ENCODE assay signal across 10 mouse cellular contexts in the genomic region with DNA sequence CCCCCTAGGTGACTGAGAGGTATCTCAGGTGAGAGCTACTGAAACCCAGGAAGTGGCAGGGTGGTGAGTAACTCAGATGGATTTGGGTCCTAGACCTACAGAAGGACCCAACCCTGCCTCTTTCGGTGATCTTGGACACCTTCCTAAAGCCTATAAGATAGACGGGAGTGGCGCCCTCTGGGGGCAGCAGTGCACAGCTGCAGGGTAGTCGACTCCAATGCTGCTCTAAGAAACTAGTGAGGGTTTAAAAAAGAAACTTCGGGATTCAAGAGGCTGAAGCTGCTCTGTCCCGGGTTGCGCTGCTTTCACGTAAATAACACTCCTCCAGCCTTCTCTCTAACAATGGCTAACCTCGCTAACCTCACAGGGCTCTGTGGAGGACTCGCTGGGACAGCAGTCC. TPM values are rescaled to one million over a fixed set of nuclear protein-coding genes. Genes with fewer than 3 reads are reported as not detected.
A peak's percentile ranks its signal among the peaks of the same experiment; 100 is the strongest.
DNase-seq lines count a peak whose midpoint lies in the region; ATAC-seq and TF ChIP-seq lines count a peak whose summit lies in the region.
"Had no signal": no experiment of that assay in that cellular context is flagged by ENCODE, and none has a peak within 500 bp of the region (broad histone marks: within the 10 kb centered on the region; RNA-seq: fewer than 3 reads in every experiment).

No protein-coding gene starts in this region.

- peak; percentile 81 for TF ChIP-seq CTCF in ES-Bruce4 (IDR thresholded peaks at IDR 0.05; ENCODE audit: low read depth, low read length)
- TF ChIP-seq CTCF in cortical plate, adult 2 months (IDR thresholded peaks at IDR 0.05; ENCODE audit: extremely low read depth, insufficient read depth, low read length) = peak; percentile 41; the same call in 1 of the 2 replicates
- TF ChIP-seq CTCF in lung, postnatal 0 days (IDR thresholded peaks at IDR 0.05) = peak; percentile 65

- H3K9me3 ChIP-seq in hindbrain, embryonic 14.5 days (ENCODE audit: control insufficient read depth, low read length) = no peaks in the 10 kb centered on the region
- H3K9me3 ChIP-seq in hindbrain, embryonic 16.5 days (ENCODE audit: control insufficient read depth, low read length) = no peaks in the 10 kb centered on the region
- H3K9me3 ChIP-seq in ES-Bruce4 (replicated peaks; ENCODE audit: control insufficient read depth, insufficient read depth, low read length, poor library complexity, severe bottlenecking) = no peaks in the 10 kb centered on the region
- no peaks in the 10 kb centered on the region for H3K9me3 ChIP-seq in lung, postnatal 0 days (ENCODE audit: low read length)
- H3K9me3 ChIP-seq: stomach, embryonic 15.5 days had no signal

- DNase-seq in hindbrain, embryonic 14.5 days (ENCODE audit: low spot score) = peak; percentile 28
- no peak for DNase-seq in lung, postnatal 0 days (ENCODE audit: low spot score)
- peak; percentile 51 for DNase-seq in testis, postnatal 14 days (ENCODE audit: low spot score)
- no peak for DNase-seq in right cerebral cortex, postnatal 4 days
- DNase-seq in cerebellum, adult 11 months = no peak

- H3K4me3 ChIP-seq in hindbrain, embryonic 14.5 days (replicated peaks; ENCODE audit: low read length) = no peak overlapping the region
- no peak overlapping the region for H3K4me3 ChIP-seq in hindbrain, embryonic 16.5 days (ENCODE audit: low read length)
- no peak overlapping the region for H3K4me3 ChIP-seq in ES-Bruce4 (ENCODE audit: low read depth, low read length)
- no peak overlapping the region for H3K4me3 ChIP-seq in cortical plate, adult 2 months (ENCODE audit: insufficient read depth, low read length)
- H3K4me3 ChIP-seq in lung, postnatal 0 days (ENCODE audit: low read depth, low read length) = no peak overlapping the region
- H3K4me3 ChIP-seq: stomach, embryonic 15.5 days had no signal

- H3K4me1 ChIP-seq in hindbrain, embryonic 14.5 days (replicated peaks; ENCODE audit: control insufficient read depth, insufficient read depth, low read length) = no peaks in the 10 kb centered on the region
- no peaks in the 10 kb centered on the region for H3K4me1 ChIP-seq in hindbrain, embryonic 16.5 days (ENCODE audit: control insufficient read depth, insufficient read depth, low read depth, low read length)
- peaks cover 1% of the 10 kb centered on the region for H3K4me1 ChIP-seq in ES-Bruce4 (ENCODE audit: control insufficient read depth, insufficient read depth, low read length)
- no peaks in the 10 kb centered on the region for H3K4me1 ChIP-seq in cortical plate, adult 2 months (ENCODE audit: control insufficient read depth, insufficient read depth, low read length)
- no peaks in the 10 kb centered on the region for H3K4me1 ChIP-seq in lung, postnatal 0 days (ENCODE audit: insufficient read depth, low read depth, low read length)
- H3K4me1 ChIP-seq: stomach, embryonic 15.5 days had no signal

- TF ChIP-seq EP300 in ES-Bruce4 (IDR thresholded peaks at IDR 0.05; ENCODE audit: insufficient read depth, low read depth, low read length) = no peak
- no peak for TF ChIP-seq EP300 in lung, postnatal 0 days (IDR thresholded peaks at IDR 0.05)

- H3K27me3 ChIP-seq in hindbrain, embryonic 14.5 days (ENCODE audit: control insufficient read depth, insufficient read depth, low read length) = no peaks in the 10 kb centered on the region
- no peaks in the 10 kb centered on the region for H3K27me3 ChIP-seq in hindbrain, embryonic 16.5 days (replicated peaks; ENCODE audit: control insufficient read depth, insufficient read depth, low read length)
- no peaks in the 10 kb centered on the region for H3K27me3 ChIP-seq in ES-Bruce4 (ENCODE audit: control insufficient read depth, insufficient read depth, low read length, poor library complexity, severe bottlenecking)
- H3K27me3 ChIP-seq in lung, postnatal 0 days (replicated peaks; ENCODE audit: insufficient read depth, low read length) = no peaks in the 10 kb centered on the region
- H3K27me3 ChIP-seq: stomach, embryonic 15.5 days had no signal

- no peak overlapping the region for H3K4me2 ChIP-seq in hindbrain, embryonic 14.5 days (replicated peaks)
- no peak overlapping the region for H3K4me2 ChIP-seq in hindbrain, embryonic 16.5 days (ENCODE audit: low read length)
- H3K4me2 ChIP-seq in lung, postnatal 0 days (replicated peaks; ENCODE audit: low read depth, low read length) = no peak overlapping the region
- H3K4me2 ChIP-seq: stomach, embryonic 15.5 days had no signal

- no peak overlapping the region for H3K9ac ChIP-seq in hindbrain, embryonic 14.5 days
- no peak overlapping the region for H3K9ac ChIP-seq in hindbrain, embryonic 16.5 days (ENCODE audit: low read depth, low read length)
- no peak overlapping the region for H3K9ac ChIP-seq in ES-Bruce4 (ENCODE audit: low read depth, poor library complexity, severe bottlenecking)
- H3K9ac ChIP-seq in lung, postnatal 0 days (replicated peaks; ENCODE audit: low read depth) = no peak overlapping the region
- H3K9ac ChIP-seq: stomach, embryonic 15.5 days had no signal

- WGBS in hindbrain, embryonic 14.5 days = 39% methylated on average over 10 of the region's 10 CpGs
- 39% methylated on average over 10 of the region's 10 CpGs for WGBS in hindbrain, embryonic 16.5 days
- 30% methylated on average over 10 of the region's 10 CpGs for WGBS in lung, postnatal 0 days

- no peak overlapping the region for H3K27ac ChIP-seq in hindbrain, embryonic 14.5 days
- H3K27ac ChIP-seq in hindbrain, embryonic 16.5 days (ENCODE audit: low read depth, low read length) = no peak overlapping the region
- no peak overlapping the region for H3K27ac ChIP-seq in ES-Bruce4 (ENCODE audit: insufficient read depth, low read length)
- no peak overlapping the region for H3K27ac ChIP-seq in cortical plate, adult 2 months (ENCODE audit: insufficient read depth, low read length)
- H3K27ac ChIP-seq in lung, postnatal 0 days (ENCODE audit: low read length) = no peak overlapping the region
- H3K27ac ChIP-seq: stomach, embryonic 15.5 days had no signal

- no peak for ATAC-seq in hindbrain, embryonic 14.5 days (ENCODE audit: low FRiP score)
- no peak for ATAC-seq in hindbrain, embryonic 16.5 days
- no peak; the same call in 1 of the 2 replicates for ATAC-seq in lung, postnatal 0 days

- no peaks in the 10 kb centered on the region for H3K36me3 ChIP-seq in hindbrain, embryonic 14.5 days (replicated peaks; ENCODE audit: control insufficient read depth, insufficient read depth)
- H3K36me3 ChIP-seq in hindbrain, embryonic 16.5 days (ENCODE audit: control insufficient read depth, insufficient read depth, low read length) = no peaks in the 10 kb centered on the region
- no peaks in the 10 kb centered on the region for H3K36me3 ChIP-seq in ES-Bruce4 (ENCODE audit: control insufficient read depth, insufficient read depth, low read length, poor library complexity, severe bottlenecking)
- no peaks in the 10 kb centered on the region for H3K36me3 ChIP-seq in lung, postnatal 0 days (ENCODE audit: insufficient read depth, low read length)
- H3K36me3 ChIP-seq: stomach, embryonic 15.5 days had no signal

- no peak for TF ChIP-seq POLR2A in ES-Bruce4 (IDR thresholded peaks at IDR 0.05; ENCODE audit: insufficient read depth, low read length)
- TF ChIP-seq POLR2A in cortical plate, adult 2 months (IDR thresholded peaks at IDR 0.05; ENCODE audit: extremely low read depth, insufficient read depth, low read length) = no peak

RNA-seq across cellular contexts. Expression of a gene that starts 23.4 kb away (rescaled TPM):
- not detected in 2 replicates for polyA plus RNA-seq in hindbrain, embryonic 14.5 days (2014; fragmentation: Nextera tagmentation; extraction: Ambion mirVana)
- polyA plus RNA-seq in hindbrain, embryonic 16.5 days (2015; fragmentation: Nextera tagmentation; extraction: Ambion mirVana) = not detected in 2 replicates
- not detected in 2 replicates for polyA plus RNA-seq in ES-Bruce4 (2011; ENCODE audit: insufficient read depth, insufficient read length, low read depth, missing spikeins)
- polyA plus RNA-seq in cortical plate, adult 2 months (2012; rRNA removed) = 43.6 and 53.9 TPM in 2 replicates
- polyA plus RNA-seq in lung, postnatal 0 days (2015; fragmentation: Nextera tagmentation; extraction: Ambion mirVana) = 0.08 TPM in 1 of 2 replicates, not detected in the other
- polyA plus RNA-seq: limb, embryonic 14.5 days; stomach, embryonic 15.5 days had no signal

RNA-seq across cellular contexts. Expression of a gene that starts 24.5 kb away (rescaled TPM):
- 0.13 and 0.21 TPM in 2 replicates for polyA plus RNA-seq in hindbrain, embryonic 14.5 days (2014; fragmentation: Nextera tagmentation; extraction: Ambion mirVana)
- polyA plus RNA-seq in hindbrain, embryonic 16.5 days (2015; fragmentation: Nextera tagmentation; extraction: Ambion mirVana) = 0.10 TPM in 1 of 2 replicates, not detected in the other
- not detected in 2 replicates for polyA plus RNA-seq in ES-Bruce4 (2011; ENCODE audit: insufficient read depth, insufficient read length, low read depth, missing spikeins)
- not detected in 2 replicates for polyA plus RNA-seq in cortical plate, adult 2 months (2012; rRNA removed)
- polyA plus RNA-seq in lung, postnatal 0 days (2015; fragmentation: Nextera tagmentation; extraction: Ambion mirVana) = not detected in 2 replicates
- polyA plus RNA-seq: limb, embryonic 14.5 days had no signal

RNA-seq across cellular contexts. Expression of a gene that starts 59.2 kb away (rescaled TPM):
- 0.32 and 0.98 TPM in 2 replicates for polyA plus RNA-seq in hindbrain, embryonic 14.5 days (2014; fragmentation: Nextera tagmentation; extraction: Ambion mirVana)
- 0.96 and 0.97 TPM in 2 replicates for polyA plus RNA-seq in hindbrain, embryonic 16.5 days (2015; fragmentation: Nextera tagmentation; extraction: Ambion mirVana)
- polyA plus RNA-seq in ES-Bruce4 (2011; ENCODE audit: insufficient read depth, insufficient read length, low read depth, missing spikeins) = 6.0 and 7.6 TPM in 2 replicates
- 8.4 and 8.9 TPM in 2 replicates for polyA plus RNA-seq in cortical plate, adult 2 months (2012; rRNA removed)
- polyA plus RNA-seq in lung, postnatal 0 days (2015; fragmentation: Nextera tagmentation; extraction: Ambion mirVana) = 0.58 TPM in 2 replicates

Comparison
In these comparisons a context has a peak if more than half of its experiments do, and no peak if none do; other contexts are left out.
1. DNase-seq: peak in hindbrain, embryonic 14.5 days (single experiment) and testis, postnatal 14 days (single experiment); none in lung, postnatal 0 days (single experiment), right cerebral cortex, postnatal 4 days (single experiment) and cerebellum, adult 11 months (single experiment).
2. RNA of a gene that starts 23.4 kb away (polyA plus RNA-seq): 43.6 to 53.9 TPM in cortical plate, adult 2 months; 0.08 TPM in lung, postnatal 0 days, not detected in ES-Bruce4, not detected in hindbrain, embryonic 14.5 days and not detected in hindbrain, embryonic 16.5 days; every median in the first group is over 10 times any median in the second.
3. Peak in every context shown above with its lines, with median percentiles within 50 percentile points of each other: CTCF ChIP-seq.